Mouse (Mus musculus): ENCODE results near the gene Olfr1416. TPM values are rescaled to one million over a fixed set of nuclear protein-coding genes. Genes with fewer than 3 reads are reported as not detected.
"Not testable (repeated sequence)": the region's sequence is repeated elsewhere in the genome, so short reads cannot be mapped to it uniquely, and the experiment has no call there.

The Olfr1416 gene
- not detected in 2 replicates for polyA plus RNA-seq (2016; fragmentation: Nextera tagmentation; extraction: Ambion mirVana)

DNA sequence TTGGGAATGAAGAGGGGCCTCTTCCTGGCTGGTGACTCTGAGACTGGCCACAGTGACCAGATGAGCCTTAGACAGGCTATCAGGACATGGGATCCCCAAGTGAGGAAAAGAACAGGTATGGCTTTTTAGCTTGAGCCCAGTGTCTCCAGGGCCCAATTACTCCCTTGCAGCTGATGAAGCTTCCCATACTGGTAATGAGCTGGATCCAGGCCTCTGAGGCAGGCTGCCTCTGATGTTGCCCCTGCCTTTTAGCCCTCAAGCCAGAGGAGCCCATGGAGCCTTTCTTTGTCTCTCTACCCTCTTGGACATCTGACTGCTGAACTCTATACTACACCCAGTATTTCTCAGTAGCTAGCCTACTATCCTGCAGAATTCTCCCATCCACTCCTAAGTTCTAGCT, at the start of gene Olfr1416:
TSS of gene Olfr1416 (minus strand) at position 101 of the 400 bp plus-strand sequence.
- no peak within 1 kb of the TSS for H3K4me3 ChIP-seq
- H3K36me3 ChIP-seq, result no peaks in the 10 kb centered on the region
- H3K27ac ChIP-seq, result no peak within 1 kb of the TSS
- H3K9me3 ChIP-seq, result peaks cover 5% of the 10 kb centered on the region
- H3K4me1 ChIP-seq, result no peaks in the 10 kb centered on the region
- no peak for DNase-seq (ENCODE audit: low spot score)
- H3K27me3 ChIP-seq (ENCODE audit: insufficient read depth, poor library complexity, severe bottlenecking), result no peaks in the 10 kb centered on the region

DNA sequence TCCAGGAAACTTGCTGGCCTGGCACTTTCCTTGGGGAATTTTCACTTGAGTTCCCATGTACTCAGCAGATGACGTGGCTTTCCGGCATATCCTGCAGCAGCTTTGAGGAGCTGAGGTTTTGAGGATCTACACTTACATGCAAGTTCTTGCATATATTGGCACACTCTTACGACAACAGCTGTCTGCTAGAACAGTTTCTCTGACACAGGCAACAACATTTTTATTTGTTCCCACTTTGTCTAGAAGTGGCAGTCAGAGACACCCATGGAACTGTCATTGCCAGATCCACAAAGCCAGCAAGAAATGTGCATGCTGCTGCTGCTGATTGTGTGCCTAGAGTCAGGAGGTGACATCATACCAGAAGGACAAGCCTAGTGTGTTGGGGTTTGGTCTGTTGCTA, 38.9 kb upstream of the Olfr1416 start:
- no peak for DNase-seq (ENCODE audit: low spot score)
- no peaks in the 10 kb centered on the region for H3K9me3 ChIP-seq
- 84% methylated on average over 3 of the region's 3 CpGs for WGBS
- H3K4me1 ChIP-seq, result no peaks in the 10 kb centered on the region
- peaks cover 9% of the 10 kb centered on the region; the same call in 1 of the 2 replicates for H3K27me3 ChIP-seq (ENCODE audit: insufficient read depth, poor library complexity, severe bottlenecking)
- H3K27ac ChIP-seq, result no peak overlapping the region
- H3K4me3 ChIP-seq, result no peak overlapping the region
- no peaks in the 10 kb centered on the region for H3K36me3 ChIP-seq

DNA sequence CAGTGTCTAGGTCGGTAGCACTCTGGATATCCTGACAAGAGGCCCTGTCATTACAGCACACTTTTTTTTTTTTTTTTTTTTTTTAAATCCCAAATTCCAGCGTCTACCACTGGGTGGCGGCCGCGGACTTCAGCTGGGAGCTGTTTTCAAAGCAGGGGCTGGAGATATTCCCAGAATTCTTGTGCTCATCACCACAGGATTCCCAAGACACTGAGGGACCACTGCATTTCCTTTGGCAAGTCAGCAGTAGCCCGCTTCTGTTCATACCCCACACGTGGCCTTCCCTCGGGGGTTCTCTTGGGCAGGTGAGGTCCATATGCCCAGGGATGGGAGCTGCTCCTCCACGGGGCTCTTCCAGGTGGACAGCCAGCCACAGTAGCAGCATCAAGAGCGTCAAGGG, 36.5 kb upstream of the Olfr1416 start:
- Histone ChIP-seq H3K9me3 (no peaks in the 10 kb centered on the region), H3K27ac (no peak overlapping the region), H3K36me3 (no peaks in the 10 kb centered on the region), H3K4me3 (no peak overlapping the region), H3K4me1 (no peaks in the 10 kb centered on the region), H3K27me3 (ENCODE audit: insufficient read depth, poor library complexity, severe bottlenecking) (peaks cover 22% of the 10 kb centered on the region)
- DNase-seq (ENCODE audit: low spot score), result no peak
- 17% methylated on average over 10 of the region's 10 CpGs for whole genome bisulfite sequencing

DNA sequence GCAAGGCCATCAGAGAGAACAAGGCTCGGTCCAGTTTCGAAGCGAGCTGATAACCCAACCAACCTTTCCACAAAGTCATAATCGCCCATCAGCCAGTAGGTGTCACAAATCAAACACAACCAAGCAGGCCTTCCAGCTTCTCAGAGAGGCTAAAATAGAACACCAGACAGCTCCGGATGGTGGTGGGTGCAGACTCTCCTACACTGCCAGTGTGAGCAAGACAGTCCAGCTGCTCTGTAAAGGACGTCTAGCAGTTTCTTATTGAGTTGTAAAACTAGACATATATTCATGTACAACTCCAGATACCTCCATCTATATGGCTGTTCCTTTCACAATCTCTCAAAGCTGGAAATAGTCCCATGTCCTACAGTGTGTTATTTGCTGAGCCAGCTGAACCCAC, 34.1 kb upstream of the Olfr1416 start:
- no peak overlapping the region for H3K4me3 ChIP-seq
- DNase-seq (ENCODE audit: low spot score), result no peak
- 79% methylated on average over 6 of the region's 6 CpGs for WGBS

DNA sequence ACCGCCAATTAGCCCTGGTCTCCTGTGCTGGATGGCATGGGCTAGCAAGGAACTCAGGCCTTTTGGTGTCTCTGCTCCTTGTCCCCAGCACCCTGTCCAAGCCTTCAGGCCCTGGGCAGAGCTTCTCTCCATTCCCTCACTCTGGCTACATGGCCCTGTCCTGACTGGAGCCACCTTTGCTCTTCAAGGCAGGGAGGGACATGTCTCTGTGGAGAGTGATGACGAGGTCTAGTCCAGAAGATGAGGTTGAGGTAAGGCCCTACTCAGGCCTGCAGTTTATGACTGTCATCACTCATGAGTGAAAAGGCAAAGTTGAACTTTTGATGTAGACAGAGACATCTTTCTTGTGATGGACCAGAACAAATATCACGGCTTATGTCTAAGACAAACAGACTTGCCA, 33.6 kb upstream of the Olfr1416 start, which contains the start of gene Olfr1414:
TSS of gene Olfr1414 (minus strand) at position 101 of the 400 bp plus-strand sequence.
- DNase-seq (ENCODE audit: low spot score), result no peak
- Histone ChIP-seq H3K4me3 (no peak within 1 kb of the TSS), H3K9me3 (no peaks in the 10 kb centered on the region), H3K36me3 (no peaks in the 10 kb centered on the region), H3K27me3 (ENCODE audit: insufficient read depth, poor library complexity, severe bottlenecking) (peaks cover 22% of the 10 kb centered on the region), H3K4me1 (no peaks in the 10 kb centered on the region), H3K27ac (no peak within 1 kb of the TSS)
- 73% methylated on average over 3 of the region's 3 CpGs for WGBS

More for the DNA sequence above, 34.1 kb upstream of the Olfr1416 start:
- no peaks in the 10 kb centered on the region for H3K9me3 ChIP-seq
- H3K27me3 ChIP-seq (ENCODE audit: insufficient read depth, poor library complexity, severe bottlenecking), result peaks cover 22% of the 10 kb centered on the region
- no peak overlapping the region for H3K27ac ChIP-seq
- no peaks in the 10 kb centered on the region for H3K36me3 ChIP-seq
- H3K4me1 ChIP-seq, result no peaks in the 10 kb centered on the region

DNA sequence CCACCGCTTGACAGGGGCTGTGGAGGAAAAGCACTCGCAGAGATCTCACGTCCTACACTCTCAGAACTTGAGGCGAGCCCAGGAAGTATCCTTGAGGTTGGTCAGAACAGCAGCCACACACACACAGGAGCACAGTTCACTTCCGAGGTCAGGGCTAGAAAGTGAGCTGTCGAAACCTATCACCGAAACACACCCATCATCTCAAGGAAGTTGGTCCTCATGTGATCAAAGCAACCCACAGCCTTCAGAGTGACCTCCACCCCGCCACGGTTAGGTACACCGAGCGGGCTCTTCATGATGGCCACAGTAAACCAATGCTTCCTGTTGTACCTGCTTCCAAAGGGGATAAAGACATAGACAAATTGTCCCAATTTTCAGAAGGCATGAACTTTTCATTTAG, 30.5 kb upstream of the Olfr1416 start:
- WGBS, result 78% methylated on average over 11 of the region's 11 CpGs
- Histone ChIP-seq H3K4me1 (no peaks in the 10 kb centered on the region), H3K27me3 (ENCODE audit: insufficient read depth, poor library complexity, severe bottlenecking) (peaks cover 17% of the 10 kb centered on the region), H3K9me3 (no peaks in the 10 kb centered on the region), H3K4me3 (no peak overlapping the region), H3K27ac (no peak overlapping the region), H3K36me3 (no peaks in the 10 kb centered on the region)
- DNase-seq (ENCODE audit: low spot score), result no peak

DNA sequence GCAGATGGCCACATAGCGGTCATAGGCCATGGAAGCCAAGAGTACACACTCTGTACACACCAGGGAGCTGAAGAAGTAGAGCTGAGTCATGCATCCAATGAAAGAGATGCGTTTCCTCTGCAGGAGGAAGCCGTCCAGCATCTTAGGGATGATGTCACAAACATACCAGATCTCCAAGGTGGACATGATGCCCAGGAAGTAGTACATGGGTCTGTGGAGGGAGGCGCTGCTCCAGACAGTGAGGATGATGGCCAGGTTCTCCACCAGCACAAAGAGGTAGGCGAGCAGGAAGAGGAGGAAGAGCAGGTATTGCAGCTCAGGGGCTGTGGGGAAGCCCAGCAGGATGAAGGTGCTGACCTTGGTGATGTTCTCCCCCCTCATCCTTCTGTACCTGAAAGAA, 26.7 kb upstream of the Olfr1416 start:
- H3K27me3 ChIP-seq (ENCODE audit: insufficient read depth, poor library complexity, severe bottlenecking); H3K9me3 ChIP-seq; H3K4me3 ChIP-seq; H3K36me3 ChIP-seq; H3K27ac ChIP-seq; H3K4me1 ChIP-seq: not testable (repeated sequence)
- WGBS, result 78% methylated on average over 5 of the region's 5 CpGs
- DNase-seq (ENCODE audit: low spot score), result peak; percentile 61

DNA sequence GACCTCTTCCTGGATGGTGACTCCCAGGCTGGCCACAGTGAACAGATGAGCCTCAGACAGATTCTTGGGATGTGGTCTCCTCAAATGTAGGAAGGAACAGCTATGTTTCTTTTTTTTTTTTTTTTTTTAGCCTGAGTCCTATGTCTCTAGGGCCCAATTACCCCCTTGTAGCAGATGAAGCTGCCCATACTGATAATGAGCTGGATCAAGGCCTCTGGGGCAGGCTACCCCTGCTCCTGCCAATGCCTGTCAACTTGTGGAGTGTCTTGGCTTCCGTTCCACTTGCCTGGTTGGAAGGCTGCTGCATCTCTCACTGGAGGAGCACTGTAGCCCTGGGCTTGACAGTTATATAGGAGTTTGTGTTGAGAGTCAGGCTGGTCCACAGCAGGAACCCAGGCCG, 11.1 kb upstream of the Olfr1416 start, which contains the start of gene Olfr1415:
TSS of gene Olfr1415 (minus strand) at position 101 of the 400 bp plus-strand sequence.
- no peak for DNase-seq (ENCODE audit: low spot score)
- no peaks in the 10 kb centered on the region for H3K36me3 ChIP-seq
- WGBS, result 75% methylated on average over 2 of the region's 2 CpGs

DNA sequence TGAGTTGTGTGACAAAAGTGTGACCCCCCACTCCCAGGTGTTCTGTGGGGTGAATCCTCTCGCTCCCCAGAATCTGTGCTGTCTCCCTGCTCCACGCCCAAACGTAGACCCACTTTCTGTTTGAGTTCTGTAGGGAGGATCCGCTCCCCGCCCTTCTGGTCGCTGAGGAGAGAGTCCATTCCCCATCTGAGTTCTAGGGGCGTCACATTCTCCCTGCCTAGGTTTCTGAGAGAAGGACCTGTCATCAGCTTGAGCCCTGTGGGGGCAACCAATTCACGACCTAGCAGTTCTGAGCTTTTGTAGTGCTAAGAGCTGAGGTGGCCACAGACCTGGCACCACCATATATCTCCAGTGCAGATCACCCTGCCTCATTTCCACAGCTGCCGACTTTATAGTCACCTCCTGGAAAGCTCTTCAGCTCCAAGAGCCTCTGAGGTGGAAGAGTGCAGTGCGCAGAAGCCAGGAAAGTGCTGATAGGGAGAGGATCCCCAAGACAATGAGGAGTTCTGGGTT, 10.8 kb downstream of the Olfr1416 start:
- Histone ChIP-seq H3K27ac (peak overlapping the region; percentile 95), H3K4me3 (peak overlapping the region; percentile 83), H3K27me3 (ENCODE audit: insufficient read depth, poor library complexity, severe bottlenecking) (no peaks in the 10 kb centered on the region), H3K4me1 (peaks cover 15% of the 10 kb centered on the region), H3K36me3 (peaks cover 19% of the 10 kb centered on the region), H3K9me3 (no peaks in the 10 kb centered on the region)
- DNase-seq (ENCODE audit: low spot score), result no peak
- 2% methylated on average over 10 of the region's 10 CpGs for WGBS

More for the DNA sequence above, 11.1 kb upstream of the Olfr1416 start, which contains the start of gene Olfr1415:
- Histone ChIP-seq H3K9me3 (no peaks in the 10 kb centered on the region), H3K27me3 (ENCODE audit: insufficient read depth, poor library complexity, severe bottlenecking) (no peaks in the 10 kb centered on the region), H3K4me3 (no peak within 1 kb of the TSS), H3K27ac (no peak within 1 kb of the TSS), H3K4me1 (no peaks in the 10 kb centered on the region)

DNA sequence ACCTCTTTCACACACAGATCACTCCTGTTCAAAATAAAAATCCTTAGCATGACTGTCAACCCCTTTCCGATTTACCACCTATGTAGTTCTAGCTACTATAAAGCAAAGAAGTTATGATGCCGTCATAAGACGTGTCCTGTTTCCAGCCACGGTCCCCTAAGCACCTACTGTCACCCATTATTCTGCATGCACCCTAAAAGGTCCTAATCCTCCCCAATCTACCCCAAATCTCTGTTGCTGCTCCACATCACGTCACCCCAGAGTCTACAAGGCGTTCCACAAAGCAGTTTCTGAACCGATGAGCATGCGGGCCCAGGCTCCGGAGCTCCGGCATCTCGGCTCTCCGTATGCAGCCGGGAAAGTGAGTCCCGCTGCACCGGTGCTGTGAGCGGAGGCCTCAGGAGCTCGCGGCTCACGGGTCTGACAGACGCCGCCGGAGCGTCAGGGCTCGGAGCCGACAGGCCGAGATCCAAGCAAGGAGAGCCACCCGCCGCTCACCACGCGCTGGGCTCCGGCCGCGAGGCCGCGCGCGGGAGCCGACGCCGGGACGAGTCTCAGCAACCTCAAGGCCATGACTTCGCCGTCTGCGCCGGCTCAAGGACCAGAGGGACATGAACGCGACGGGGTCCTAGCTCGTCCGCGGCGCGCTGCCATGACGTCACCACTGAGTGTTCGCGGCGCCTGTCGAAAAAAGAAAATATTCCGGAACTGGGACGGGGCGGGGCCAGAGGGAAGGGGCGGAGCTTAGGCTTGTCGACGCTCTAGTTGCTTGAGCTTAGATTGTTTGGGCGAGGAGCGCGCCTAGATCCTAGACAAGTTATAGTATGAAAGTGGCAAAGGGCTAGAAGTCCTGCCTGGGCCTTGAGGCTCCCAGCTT, 11.5 kb downstream of the Olfr1416 start, which contains the start of gene Ndufa10:
TSS of gene Ndufa10 (minus strand) at position 696 of the 877 bp plus-strand sequence.
- Histone ChIP-seq H3K4me3 (peak within 1 kb of the TSS; percentile 83), H3K27ac (peak within 1 kb of the TSS; percentile 95), H3K4me1 (peaks cover 15% of the 10 kb centered on the region), H3K9me3 (no peaks in the 10 kb centered on the region), H3K27me3 (ENCODE audit: insufficient read depth, poor library complexity, severe bottlenecking) (no peaks in the 10 kb centered on the region), H3K36me3 (peaks cover 26% of the 10 kb centered on the region)
- WGBS, result under 1% methylated on average over 67 of the region's 67 CpGs
- DNase-seq (ENCODE audit: low spot score), result peak; percentile 97

DNA sequence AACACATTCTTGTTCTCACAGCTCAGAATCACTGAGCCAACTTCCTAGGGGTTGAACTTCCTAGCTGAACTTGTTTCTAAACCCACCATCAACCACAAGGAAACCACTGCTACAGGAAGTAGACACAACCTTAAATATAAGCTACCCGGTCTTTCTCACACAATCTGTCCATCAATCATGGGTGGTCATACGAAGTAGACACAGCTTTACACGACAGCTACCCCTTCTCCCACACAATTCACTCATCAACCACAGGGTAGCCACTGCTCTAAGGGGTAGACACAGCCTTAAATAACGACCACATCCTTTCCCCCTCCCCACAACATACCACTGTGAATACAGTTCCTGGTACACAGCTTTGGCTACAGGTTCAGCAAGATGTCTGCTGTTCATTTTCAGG, 16.0 kb downstream of the Olfr1416 start:
- Histone ChIP-seq H3K4me1 (peaks cover 9% of the 10 kb centered on the region), H3K36me3 (peaks cover 71% of the 10 kb centered on the region), H3K9me3 (no peaks in the 10 kb centered on the region), H3K4me3 (no peak overlapping the region), H3K27ac (no peak overlapping the region), H3K27me3 (ENCODE audit: insufficient read depth, poor library complexity, severe bottlenecking) (no peaks in the 10 kb centered on the region)
- 76% methylated on average over 4 of the region's 4 CpGs for WGBS
- DNase-seq (ENCODE audit: low spot score), result no peak

DNA sequence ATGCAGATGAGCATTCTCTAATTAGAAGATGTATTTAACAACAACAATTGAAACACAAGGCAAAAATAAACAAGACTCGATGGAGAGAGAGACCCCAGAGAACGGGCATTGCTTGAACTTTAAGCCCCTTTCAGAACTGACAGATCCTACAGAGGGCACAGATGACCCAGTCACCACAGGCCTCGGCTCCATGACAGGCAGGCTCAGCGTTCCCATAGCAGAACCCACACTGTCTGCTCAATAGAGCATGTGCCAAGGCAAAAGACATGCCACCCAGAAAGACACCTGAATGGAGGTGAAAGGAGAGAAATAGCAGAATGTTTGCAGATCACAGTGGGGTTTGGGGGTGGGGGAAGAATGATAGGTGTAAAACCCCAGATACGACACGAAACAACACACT, 26.5 kb downstream of the Olfr1416 start:
- Histone ChIP-seq H3K27ac (no peak overlapping the region), H3K4me1 (no peaks in the 10 kb centered on the region), H3K27me3 (ENCODE audit: insufficient read depth, poor library complexity, severe bottlenecking) (no peaks in the 10 kb centered on the region), H3K9me3 (no peaks in the 10 kb centered on the region), H3K4me3 (no peak overlapping the region), H3K36me3 (peaks cover 91% of the 10 kb centered on the region)
- 91% methylated on average over 6 of the region's 6 CpGs for WGBS
- DNase-seq (ENCODE audit: low spot score), result no peak

DNA sequence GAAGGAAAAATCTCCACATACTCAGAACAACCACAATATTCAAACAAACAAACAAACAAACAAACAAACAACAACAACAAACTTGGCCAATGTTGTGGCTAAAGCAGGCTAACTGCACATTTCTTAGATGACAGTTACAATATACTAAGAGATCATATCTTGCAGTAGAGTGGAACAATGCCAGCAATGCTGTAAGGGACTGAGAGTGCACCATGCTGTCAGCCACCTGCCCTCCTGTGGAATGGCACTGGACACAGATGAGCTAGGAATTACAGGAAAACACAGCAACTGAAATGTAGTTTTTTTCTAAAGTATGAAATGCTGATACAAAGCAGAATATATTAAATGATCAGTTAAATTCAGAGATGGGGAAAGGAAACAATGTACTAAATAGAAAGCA, 27.2 kb downstream of the Olfr1416 start:
- Histone ChIP-seq H3K27me3 (ENCODE audit: insufficient read depth, poor library complexity, severe bottlenecking) (no peaks in the 10 kb centered on the region), H3K9me3 (no peaks in the 10 kb centered on the region), H3K27ac (no peak overlapping the region), H3K36me3 (peaks cover 91% of the 10 kb centered on the region), H3K4me1 (no peaks in the 10 kb centered on the region), H3K4me3 (no peak overlapping the region)
- no peak for DNase-seq (ENCODE audit: low spot score)

Data from heart, embryonic 10.5 days (tissue).